Mouse (Mus musculus): ENCODE data around the gene Sp6. TPM values are rescaled to one million over a fixed set of nuclear protein-coding genes. Genes with fewer than 3 reads are reported as not detected.

Gene Sp6
- 0.26 and 0.51 TPM in 2 replicates for polyA plus RNA-seq (2016; fragmentation: Nextera tagmentation; extraction: Ambion mirVana)

DNA sequence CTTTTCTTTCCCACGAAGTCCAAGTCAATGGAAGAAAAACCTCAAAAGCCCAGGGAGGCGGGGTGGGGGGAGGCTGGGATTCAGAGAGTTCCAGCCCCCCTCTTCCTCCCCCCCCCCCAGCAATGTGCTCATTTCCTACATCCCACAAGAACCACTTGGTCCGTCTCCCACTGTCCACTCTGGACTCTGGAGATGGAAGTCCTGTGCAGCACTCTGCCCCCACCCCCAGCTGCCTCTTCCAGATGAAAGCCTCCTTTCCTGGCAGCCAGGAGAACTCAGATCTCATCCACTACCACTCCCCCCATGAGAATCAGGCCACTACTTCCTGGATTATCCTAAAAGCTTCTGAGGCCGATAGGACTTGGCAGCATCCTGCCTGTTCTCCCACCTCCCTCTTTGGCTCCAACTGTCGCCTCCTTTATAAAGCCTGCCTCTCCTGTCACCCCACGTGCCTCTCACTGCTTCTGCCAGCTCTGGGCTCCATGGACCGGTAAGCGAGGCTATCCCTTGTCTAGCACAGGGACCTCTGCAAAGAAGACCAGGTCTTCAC is at the start of gene Sp6:
Gene Sp6, plus strand, starts transcription at position 274 of the 550 bp plus-strand sequence.
- Histone ChIP-seq H3K9ac (peak within 1 kb of the TSS; percentile 25; the same call in 1 of the 2 replicates), H3K4me2 (no peak within 1 kb of the TSS), H3K27ac (no peak within 1 kb of the TSS), H3K4me1 (0 out of 2 replicates have a peak, but pooled peaks cover 2% of the 10 kb centered on the region), H3K9me3 (no peaks in the 10 kb centered on the region), H3K4me3 (replicated peaks) (no peak within 1 kb of the TSS), H3K36me3 (replicated peaks) (no peaks in the 10 kb centered on the region), H3K27me3 (peaks cover 90% of the 10 kb centered on the region)
- no peak for ATAC-seq (ENCODE audit: low FRiP score)
- WGBS, result 20% methylated on average over 7 of the region's 8 CpGs

DNA sequence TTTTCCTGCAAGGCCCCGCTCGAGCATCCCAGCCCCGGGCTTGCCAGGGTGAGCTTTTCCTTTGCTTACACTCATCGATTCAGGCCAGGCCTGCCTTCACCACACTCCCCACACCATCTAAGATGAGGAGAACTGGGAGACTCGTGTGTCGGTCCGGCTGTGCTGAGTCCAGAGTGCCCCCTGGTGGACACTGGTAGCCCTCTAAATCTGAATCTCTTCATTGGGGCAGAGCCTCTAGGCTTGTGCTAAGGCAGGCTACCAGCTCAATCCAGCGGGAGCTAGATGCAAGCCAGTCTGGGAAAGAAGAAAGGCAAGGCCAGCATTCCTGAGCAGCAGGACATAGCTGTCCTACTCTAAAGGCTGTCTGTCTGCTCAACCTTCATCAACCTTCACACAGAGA is 49.6 kb upstream of the Sp6 start:
- H3K36me3 ChIP-seq (replicated peaks), result peaks cover 39% of the 10 kb centered on the region
- no peaks in the 10 kb centered on the region for H3K9me3 ChIP-seq
- no peaks in the 10 kb centered on the region for H3K4me1 ChIP-seq
- H3K9ac ChIP-seq, result no peak overlapping the region
- H3K4me3 ChIP-seq (replicated peaks), result no peak overlapping the region
- no peaks in the 10 kb centered on the region for H3K27me3 ChIP-seq
- WGBS, result 20% methylated on average over 8 of the region's 8 CpGs
- H3K27ac ChIP-seq, result no peak overlapping the region
- ATAC-seq (ENCODE audit: low FRiP score), result no peak
- no peak overlapping the region for H3K4me2 ChIP-seq

DNA sequence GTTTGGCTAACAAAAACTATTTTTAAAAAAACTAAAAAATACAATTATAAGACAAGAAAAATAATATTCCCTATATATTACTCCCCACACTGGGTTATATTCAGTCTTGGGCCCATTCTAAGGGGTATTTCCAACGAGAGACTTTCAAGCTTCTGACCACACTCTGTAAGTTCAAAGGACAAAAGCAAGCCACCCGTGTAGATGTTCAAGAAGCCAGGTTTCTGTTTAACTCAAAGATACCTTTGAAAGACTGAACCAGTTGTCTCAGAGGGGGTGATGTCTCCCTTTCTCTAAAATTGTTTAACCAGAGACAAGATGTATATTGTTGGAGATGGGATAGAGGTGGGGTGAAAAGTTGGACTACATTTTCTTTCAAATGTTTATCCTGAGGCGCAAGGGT is 47.0 kb upstream of the Sp6 start:
- Histone ChIP-seq H3K36me3 (replicated peaks) (peaks cover 14% of the 10 kb centered on the region), H3K27me3 (no peaks in the 10 kb centered on the region), H3K4me3 (replicated peaks) (no peak overlapping the region), H3K9me3 (no peaks in the 10 kb centered on the region), H3K4me1 (peaks cover 8% of the 10 kb centered on the region; the same call in 1 of the 2 replicates), H3K9ac (no peak overlapping the region), H3K4me2 (no peak overlapping the region), H3K27ac (no peak overlapping the region)
- WGBS, result 89% methylated on average over 3 of the region's 3 CpGs
- ATAC-seq (ENCODE audit: low FRiP score), result no peak

DNA sequence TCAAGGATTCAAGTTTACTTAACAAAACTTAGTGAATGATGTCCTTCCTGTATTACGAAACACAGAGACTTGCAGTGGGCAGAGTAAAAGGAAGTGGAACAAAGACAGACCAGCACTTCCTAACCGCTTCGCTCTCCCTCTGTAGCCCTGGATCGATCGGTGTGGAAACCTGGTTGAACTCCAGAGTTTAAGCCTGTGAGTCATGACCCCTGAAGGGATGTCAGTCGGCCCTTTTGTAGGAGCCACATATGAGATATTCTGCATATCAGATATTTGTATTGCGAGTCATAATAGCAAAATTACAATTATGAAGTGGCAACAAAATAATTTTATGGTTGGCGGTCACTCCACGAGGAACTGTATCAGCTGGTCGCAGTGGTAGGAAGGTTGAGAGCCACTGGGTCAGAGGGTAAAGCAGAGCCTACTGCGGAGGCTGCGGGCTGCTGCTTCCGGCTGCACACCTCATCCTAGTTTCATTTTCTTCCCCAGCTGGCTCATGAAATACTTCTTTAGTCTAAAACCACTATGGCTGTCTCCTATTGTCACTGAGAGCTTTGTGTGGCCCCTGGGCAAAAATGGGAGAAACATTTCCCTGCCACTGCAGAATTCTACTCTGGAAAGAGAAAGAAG is 46.2 kb upstream of the Sp6 start:
- Histone ChIP-seq H3K4me2 (no peak overlapping the region), H3K4me3 (replicated peaks) (no peak overlapping the region), H3K4me1 (peaks cover 8% of the 10 kb centered on the region; the same call in 1 of the 2 replicates), H3K9me3 (no peaks in the 10 kb centered on the region), H3K27me3 (no peaks in the 10 kb centered on the region), H3K9ac (no peak overlapping the region), H3K27ac (no peak overlapping the region), H3K36me3 (replicated peaks) (peaks cover 6% of the 10 kb centered on the region)
- WGBS, result 96% methylated on average over 13 of the region's 13 CpGs
- ATAC-seq (ENCODE audit: low FRiP score), result no peak

DNA sequence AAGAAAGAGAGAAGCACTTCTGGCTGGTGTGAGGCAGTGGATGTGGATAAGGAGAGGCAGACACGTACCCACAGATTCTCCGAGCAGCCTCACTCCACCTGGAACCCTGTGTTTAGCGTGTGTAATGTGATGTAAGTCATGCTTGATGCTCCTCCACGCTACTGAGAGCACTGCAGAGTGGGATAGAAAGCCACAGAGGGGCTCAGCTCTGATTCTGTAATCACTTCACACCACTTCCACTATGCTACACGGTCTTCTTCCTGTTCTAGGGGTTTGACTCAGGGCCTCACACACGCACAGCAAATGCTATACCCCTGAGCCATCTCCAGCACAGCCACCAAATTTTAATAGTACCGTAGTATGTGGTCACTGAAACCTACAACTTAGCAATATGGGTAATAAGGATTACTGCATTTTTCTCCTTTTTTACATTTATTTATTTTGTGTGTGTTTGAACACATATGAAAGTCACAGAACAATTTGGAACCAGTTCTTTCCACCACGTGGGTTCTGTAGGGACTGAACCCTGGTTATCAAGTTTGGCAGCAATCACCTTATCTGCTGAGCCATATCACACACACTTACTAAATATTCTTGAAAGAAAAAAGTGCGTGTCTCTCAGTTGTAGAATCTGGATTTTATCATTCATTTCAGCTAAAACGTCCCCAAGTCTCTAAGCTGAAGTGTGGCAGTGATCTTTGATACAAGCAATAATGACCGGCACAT is 45.5 kb upstream of the Sp6 start:
- 87% methylated on average over 11 of the region's 11 CpGs for WGBS
- H3K9me3 ChIP-seq, result no peaks in the 10 kb centered on the region

DNA sequence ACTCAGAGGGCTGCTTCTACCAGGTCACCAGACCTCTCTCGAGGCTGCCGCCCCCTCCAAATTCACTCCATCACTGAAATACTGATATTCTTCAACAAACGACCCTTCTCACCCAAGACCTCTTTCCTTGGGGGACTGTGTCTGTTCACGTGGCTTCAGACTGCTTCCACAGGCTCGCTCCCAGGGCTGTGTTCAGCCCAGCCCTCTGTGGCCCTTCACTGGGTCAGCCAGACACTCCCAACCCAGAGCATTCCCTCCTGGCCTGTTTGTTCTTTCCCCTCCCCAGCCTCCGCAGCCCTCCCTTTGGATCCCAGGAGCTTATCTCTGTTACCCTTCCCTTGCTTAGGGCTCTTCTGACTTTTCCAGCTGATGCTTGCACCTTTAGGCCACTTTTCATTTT is 44.7 kb upstream of the Sp6 start:
- no peaks in the 10 kb centered on the region for H3K27me3 ChIP-seq
- H3K9me3 ChIP-seq, result no peaks in the 10 kb centered on the region
- no peak overlapping the region for H3K4me2 ChIP-seq
- peak overlapping the region; percentile 15; the same call in 1 of the 2 replicates for H3K27ac ChIP-seq
- 72% methylated on average over 6 of the region's 6 CpGs for WGBS
- H3K4me1 ChIP-seq, result peaks cover 15% of the 10 kb centered on the region; the same call in 1 of the 2 replicates
- ATAC-seq (ENCODE audit: low FRiP score), result no peak
- H3K36me3 ChIP-seq (replicated peaks), result no peaks in the 10 kb centered on the region
- H3K9ac ChIP-seq, result no peak overlapping the region
- no peak overlapping the region for H3K4me3 ChIP-seq (replicated peaks)

More for the DNA sequence above, 45.5 kb upstream of the Sp6 start:
- Histone ChIP-seq H3K27me3 (no peaks in the 10 kb centered on the region), H3K4me3 (replicated peaks) (no peak overlapping the region), H3K4me1 (peaks cover 10% of the 10 kb centered on the region; the same call in 1 of the 2 replicates), H3K9ac (no peak overlapping the region), H3K4me2 (no peak overlapping the region), H3K36me3 (replicated peaks) (no peaks in the 10 kb centered on the region; the same call in 1 of the 2 replicates), H3K27ac (no peak overlapping the region)
- no peak for ATAC-seq (ENCODE audit: low FRiP score)

DNA sequence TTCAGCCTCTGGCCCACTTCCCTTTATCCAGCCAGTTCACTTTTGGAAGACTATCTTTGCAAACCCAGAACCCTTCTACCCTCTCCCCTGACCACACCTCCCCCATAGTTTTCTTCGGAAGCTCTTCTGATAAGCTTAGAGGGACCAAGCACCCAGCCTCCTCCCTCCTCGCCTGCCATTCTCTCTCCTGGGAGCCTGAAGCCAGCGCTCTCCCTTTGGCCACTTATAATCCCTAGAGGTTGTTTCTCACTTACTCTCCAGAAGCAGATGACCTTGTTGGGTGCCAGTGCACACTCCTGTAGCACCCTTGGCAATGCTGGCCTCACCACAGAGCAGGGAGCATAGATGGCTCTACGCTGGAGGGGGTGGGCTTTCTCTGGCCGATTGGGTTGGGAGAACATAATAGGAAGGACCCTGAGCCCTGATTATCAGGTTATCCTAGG is 43.9 kb upstream of the Sp6 start:
- no peak overlapping the region for H3K9ac ChIP-seq
- H3K4me3 ChIP-seq (replicated peaks), result no peak overlapping the region
- ATAC-seq (ENCODE audit: low FRiP score), result no peak
- no peaks in the 10 kb centered on the region for H3K9me3 ChIP-seq
- WGBS, result 74% methylated on average over 5 of the region's 5 CpGs
- no peak overlapping the region for H3K27ac ChIP-seq
- peaks cover 18% of the 10 kb centered on the region; the same call in 1 of the 2 replicates for H3K4me1 ChIP-seq
- H3K4me2 ChIP-seq, result no peak overlapping the region
- H3K27me3 ChIP-seq, result no peaks in the 10 kb centered on the region
- H3K36me3 ChIP-seq (replicated peaks), result no peaks in the 10 kb centered on the region

DNA sequence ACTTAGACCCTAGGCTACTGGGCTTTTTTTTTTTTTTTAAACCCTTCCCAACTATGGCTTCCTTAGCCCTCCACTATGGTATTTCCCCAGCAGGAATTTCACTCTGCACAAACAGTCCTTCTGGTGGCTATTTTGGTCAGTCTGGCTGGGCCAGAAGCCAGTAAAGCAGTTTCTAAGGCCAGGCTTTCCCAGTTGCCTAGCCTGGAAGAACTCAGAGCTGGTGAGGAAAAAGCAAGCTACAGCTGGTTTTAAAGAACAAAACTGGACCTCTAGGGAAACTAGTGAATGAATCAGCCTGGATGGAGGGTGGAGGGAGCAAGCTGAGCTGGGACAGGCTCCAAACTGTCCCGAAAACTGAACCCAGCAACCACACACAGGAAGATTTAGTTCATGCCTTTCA is 43.4 kb upstream of the Sp6 start:
- Histone ChIP-seq H3K4me2 (no peak overlapping the region), H3K9me3 (no peaks in the 10 kb centered on the region), H3K27ac (no peak overlapping the region), H3K4me1 (peaks cover 18% of the 10 kb centered on the region; the same call in 1 of the 2 replicates), H3K9ac (no peak overlapping the region), H3K36me3 (replicated peaks) (no peaks in the 10 kb centered on the region), H3K27me3 (no peaks in the 10 kb centered on the region), H3K4me3 (replicated peaks) (no peak overlapping the region)
- 90% methylated on average over 1 of the region's 1 CpGs for WGBS
- no peak for ATAC-seq (ENCODE audit: low FRiP score)

DNA sequence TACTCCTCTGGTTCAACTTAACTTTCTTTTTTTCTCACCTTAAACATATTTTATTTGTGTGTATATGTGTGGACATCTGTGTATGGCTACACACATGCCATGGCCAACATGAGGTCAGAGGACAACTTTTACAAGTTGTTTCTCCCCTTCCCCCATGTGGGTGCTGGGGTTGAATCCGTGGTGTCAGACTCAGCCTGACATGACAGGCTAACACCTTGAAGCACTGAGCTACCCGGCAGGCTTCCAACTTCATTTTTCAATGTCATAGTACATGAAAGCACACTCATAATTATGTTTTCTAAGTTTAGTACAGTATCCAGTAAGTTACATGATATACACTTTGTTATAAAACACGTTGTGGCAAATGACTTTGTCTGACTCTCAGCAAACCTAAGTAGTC is 42.9 kb upstream of the Sp6 start:
- Histone ChIP-seq H3K9ac (no peak overlapping the region), H3K4me1 (peaks cover 20% of the 10 kb centered on the region), H3K4me3 (replicated peaks) (no peak overlapping the region), H3K27me3 (no peaks in the 10 kb centered on the region), H3K9me3 (no peaks in the 10 kb centered on the region), H3K27ac (no peak overlapping the region), H3K4me2 (no peak overlapping the region), H3K36me3 (replicated peaks) (no peaks in the 10 kb centered on the region)
- WGBS, result 83% methylated on average over 3 of the region's 3 CpGs
- ATAC-seq (ENCODE audit: low FRiP score), result no peak

DNA sequence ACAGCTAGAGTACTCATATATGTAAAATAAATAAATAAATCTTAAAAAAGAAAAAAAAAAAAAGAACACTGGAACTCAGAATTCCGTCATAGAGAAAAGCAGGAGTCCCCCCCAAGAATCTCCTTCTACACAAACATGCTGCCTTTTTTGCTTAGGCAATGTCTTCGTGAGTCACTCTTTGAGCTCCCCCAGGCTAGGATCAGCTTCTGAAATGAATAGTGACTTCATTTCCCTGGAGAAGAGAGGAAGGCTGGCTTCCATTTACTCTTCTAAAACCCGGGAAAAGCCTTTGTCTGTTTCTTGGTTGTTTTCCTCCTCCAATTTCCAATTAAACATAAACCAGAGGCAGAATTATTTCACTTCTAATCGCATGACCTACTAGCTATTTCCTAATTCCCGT is 40.3 kb upstream of the Sp6 start:
- Histone ChIP-seq H3K4me2 (no peak overlapping the region), H3K4me3 (replicated peaks) (no peak overlapping the region), H3K36me3 (replicated peaks) (no peaks in the 10 kb centered on the region), H3K9me3 (no peaks in the 10 kb centered on the region), H3K4me1 (peaks cover 35% of the 10 kb centered on the region), H3K27me3 (no peaks in the 10 kb centered on the region), H3K27ac (no peak overlapping the region), H3K9ac (no peak overlapping the region; the same call in 1 of the 2 replicates)
- ATAC-seq (ENCODE audit: low FRiP score), result no peak
- WGBS, result 81% methylated on average over 5 of the region's 5 CpGs

DNA sequence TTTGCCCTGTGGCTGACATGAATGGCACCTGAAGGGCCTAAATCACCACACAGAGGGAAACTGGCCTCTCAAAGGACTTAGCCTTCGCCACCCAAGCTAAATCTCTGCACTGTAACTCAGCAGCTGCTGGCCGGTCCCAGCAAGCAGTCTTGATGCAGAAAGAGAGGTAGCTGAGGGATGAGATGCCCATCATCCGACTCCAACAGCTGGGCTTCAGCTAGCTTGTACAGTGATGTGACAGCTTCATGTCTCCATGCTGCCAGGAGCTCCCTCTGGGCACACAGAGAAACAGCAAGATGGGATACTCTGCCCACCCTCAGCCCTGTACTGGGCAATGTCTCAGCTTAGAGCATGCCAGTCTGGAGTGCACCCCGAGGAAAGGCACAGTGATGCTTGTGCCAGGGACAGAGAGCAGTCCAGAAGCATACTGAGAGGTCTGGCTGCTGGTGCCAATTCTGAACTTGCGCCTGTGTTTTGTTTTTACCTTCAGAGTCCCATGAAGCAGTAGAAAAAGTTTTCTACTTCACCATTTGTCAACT is 39.7 kb upstream of the Sp6 start:
- H3K4me3 ChIP-seq (replicated peaks), result no peak overlapping the region
- H3K4me1 ChIP-seq, result peaks cover 39% of the 10 kb centered on the region
- peak overlapping the region; percentile 0; the same call in 1 of the 2 replicates for H3K9ac ChIP-seq
- H3K4me2 ChIP-seq, result no peak overlapping the region
- no peaks in the 10 kb centered on the region for H3K27me3 ChIP-seq
- H3K9me3 ChIP-seq, result no peaks in the 10 kb centered on the region
- ATAC-seq (ENCODE audit: low FRiP score), result no peak
- H3K36me3 ChIP-seq (replicated peaks), result no peaks in the 10 kb centered on the region
- H3K27ac ChIP-seq, result 0 out of 2 replicates have a peak overlapping the region, but pooled peaks have one; percentile 31
- WGBS, result 89% methylated on average over 5 of the region's 5 CpGs

DNA sequence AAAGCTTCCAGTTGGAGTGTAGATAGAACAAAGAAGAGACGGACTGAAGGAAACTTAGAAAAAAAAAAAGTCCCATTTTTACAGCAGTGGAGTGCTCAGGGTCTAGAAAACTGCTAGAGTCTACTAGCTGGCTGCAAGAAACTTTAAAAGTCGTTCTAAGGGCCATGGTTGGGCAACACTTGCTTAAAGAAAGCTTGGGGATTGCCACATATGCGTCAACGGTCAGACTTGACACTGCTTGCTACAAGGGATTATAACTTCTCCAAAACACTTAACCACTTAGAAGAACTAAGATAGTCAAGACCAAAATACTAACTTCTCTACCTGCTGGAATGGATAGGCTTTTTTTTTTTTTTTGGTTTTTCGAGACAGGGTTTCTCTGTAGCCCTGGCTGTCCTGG is 38.4 kb upstream of the Sp6 start:
- H3K27ac ChIP-seq, result no peak overlapping the region
- no peak for ATAC-seq (ENCODE audit: low FRiP score)
- 87% methylated on average over 5 of the region's 5 CpGs for WGBS
- H3K9me3 ChIP-seq, result no peaks in the 10 kb centered on the region
- no peak overlapping the region for H3K4me3 ChIP-seq (replicated peaks)
- H3K4me2 ChIP-seq, result no peak overlapping the region
- peaks cover 38% of the 10 kb centered on the region for H3K4me1 ChIP-seq
- H3K36me3 ChIP-seq (replicated peaks), result no peaks in the 10 kb centered on the region
- H3K27me3 ChIP-seq, result no peaks in the 10 kb centered on the region
- no peak overlapping the region for H3K9ac ChIP-seq

Measured in forebrain, embryonic 12.5 days (tissue).